Mouse (Mus musculus) heart, embryonic 16.5 days (tissue): ENCODE results near the gene Lamc2. TPM values are rescaled to one million over a fixed set of nuclear protein-coding genes. Genes with fewer than 3 reads are reported as not detected.

Experiments
- ATAC-seq: fragments of 200-750 bp; cut with Nextera tagmentation; replicated peaks from 2 replicates; pipeline ENCODE4 v1.8.0; 2017; ENCODE audit warnings: moderate number of reproducible peaks; ENCODE audit not compliant: insufficient read depth, low FRiP score; ENCODE audit errors: extremely low read depth
- H3K27ac ChIP-seq: fragments of 300-500 bp; sonication (generic); 2 replicates; pipeline ENCODE4 v1.5.1; 2014; ENCODE audit warnings: mild to moderate bottlenecking, low read length, control low read depth, moderate library complexity
- H3K27me3 ChIP-seq: fragments of 300-500 bp; sonication (generic); 2 replicates; pipeline ENCODE4 v1.6.1; 2014; ENCODE audit warnings: low read length, mixed read lengths; ENCODE audit not compliant: control insufficient read depth, insufficient read depth
- H3K36me3 ChIP-seq: fragments of 300-500 bp; sonication (generic); 2 replicates; pipeline ENCODE4 v1.6.1; 2014; ENCODE audit not compliant: control insufficient read depth, insufficient read depth
- H3K4me1 ChIP-seq: fragments of 300-500 bp; sonication (generic); 2 replicates; pipeline ENCODE4 v1.6.1; 2014; ENCODE audit warnings: low read length, mixed read lengths; ENCODE audit not compliant: control insufficient read depth, insufficient read depth
- H3K4me2 ChIP-seq: fragments of 300-500 bp; sonication (generic); 2 replicates; pipeline ENCODE4 v1.6.1; 2014; ENCODE audit warnings: low read depth, mild to moderate bottlenecking, control low read depth, low read length
- H3K4me3 ChIP-seq: fragments of 300-500 bp; sonication (generic); 2 replicates; pipeline ENCODE4 v1.5.1; 2014; ENCODE audit warnings: mild to moderate bottlenecking, control low read depth, low read length
- H3K9ac ChIP-seq: fragments of 300-500 bp; sonication (generic); 2 replicates; pipeline ENCODE4 v1.6.1; 2014; ENCODE audit warnings: low read length, control low read depth
- H3K9me3 ChIP-seq: fragments of 300-500 bp; sonication (generic); replicated peaks from 2 replicates; pipeline ENCODE4 v1.6.1; 2016; ENCODE audit warnings: low read length; ENCODE audit not compliant: control insufficient read depth
- WGBS: fragments of 180-500 bp; shearing (Covaris S2); extraction: QIAGEN DNeasy Blood & Tissue Kit; methylation state at CpG from one replicate; pipeline ENCODE4 v1.1.7; 2014; 5-methylcytosine and 5-hydroxymethylcytosine counted together
- polyA plus RNA-seq: library from polyadenylated mRNA; unstranded; fragments of >200 nt; fragmentation: Nextera tagmentation; extraction: Ambion mirVana; gene quantifications from 2 replicates; pipeline ENCODE4 v1.2.1, GENCODE M21; 2015

Lamc2 gene
- polyA plus RNA-seq, 1 experiment from 2014 or later = 8.8 TPM

DNA sequence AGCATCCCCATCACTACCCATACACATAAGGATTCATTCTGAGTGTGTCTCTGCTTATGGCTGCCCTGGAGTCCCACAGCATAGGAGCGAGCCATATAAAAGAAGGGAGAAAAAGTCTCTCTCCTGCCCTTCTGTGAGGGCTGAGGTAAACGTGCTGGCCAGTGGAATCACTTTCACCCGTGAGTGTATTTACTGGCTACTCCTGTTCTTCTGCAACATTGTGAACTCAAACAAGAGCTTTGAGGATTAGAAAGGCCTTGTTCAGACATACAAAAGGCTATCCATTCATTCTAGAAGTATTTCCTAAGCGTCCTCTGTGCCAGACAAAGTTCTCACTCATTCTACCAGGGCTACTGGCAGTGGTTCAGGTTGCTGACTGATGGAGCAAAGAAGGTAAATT lies 74.7 kb downstream of the Lamc2 start:
- Histone ChIP-seq H3K9me3 (no peaks in the 10 kb centered on the region), H3K4me2 (no peak overlapping the region), H3K4me3 (no peak overlapping the region), H3K36me3 (no peaks in the 10 kb centered on the region), H3K27ac (no peak overlapping the region), H3K9ac (no peak overlapping the region), H3K4me1 (peaks cover 3% of the 10 kb centered on the region; the same call in 1 of the 2 replicates), H3K27me3 (no peaks in the 10 kb centered on the region)
- 67% methylated on average over 4 of the region's 4 CpGs for whole genome bisulfite sequencing
- ATAC-seq = no peak

DNA sequence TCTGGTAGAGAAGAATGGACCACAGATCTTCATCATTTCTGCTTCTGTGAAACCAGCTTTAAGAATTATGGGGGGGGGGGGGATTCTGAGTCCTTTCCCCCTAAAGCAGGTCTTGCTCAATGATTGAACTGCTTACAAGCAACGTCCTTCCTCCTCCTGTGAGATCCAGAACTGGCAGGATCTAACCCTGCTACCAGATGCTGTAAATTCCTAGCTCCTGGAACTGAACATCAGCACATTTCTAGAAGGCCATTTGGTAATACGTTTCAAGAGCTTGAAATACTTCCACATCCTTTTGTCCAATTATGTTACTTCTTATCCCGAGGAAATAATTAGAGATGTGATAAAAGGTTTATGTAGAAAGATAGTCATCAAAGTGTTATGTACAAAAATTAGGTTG lies 76.4 kb downstream of the Lamc2 start:
- ATAC-seq = no peak

DNA sequence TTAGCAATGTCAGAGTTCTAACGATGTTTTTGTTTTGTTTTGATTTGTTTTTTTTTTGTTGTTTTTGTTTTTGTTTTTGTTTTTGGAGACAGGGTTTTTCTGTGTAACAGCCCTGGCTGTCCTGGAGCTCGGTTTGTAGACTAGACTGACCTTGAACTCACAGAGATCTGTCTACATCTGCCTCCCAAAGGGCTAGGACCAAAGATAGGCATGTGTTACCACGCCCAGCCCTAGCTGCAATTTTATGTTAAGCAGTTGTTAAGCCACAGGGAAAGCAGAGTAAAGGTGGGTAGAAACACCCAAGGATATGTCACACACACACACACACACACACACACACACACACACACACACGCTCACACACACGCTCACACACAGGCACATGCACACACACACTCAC lies 76.9 kb downstream of the Lamc2 start:
- ATAC-seq = no peak
- Histone ChIP-seq H3K27me3 (no peaks in the 10 kb centered on the region), H3K27ac (no peak overlapping the region), H3K9ac (no peak overlapping the region), H3K4me3 (no peak overlapping the region), H3K4me1 (peaks cover 9% of the 10 kb centered on the region), H3K9me3 (no peaks in the 10 kb centered on the region), H3K4me2 (no peak overlapping the region), H3K36me3 (no peaks in the 10 kb centered on the region)
- WGBS = 85% methylated on average over 5 of the region's 5 CpGs

More for the DNA sequence above, 76.4 kb downstream of the Lamc2 start:
- Histone ChIP-seq H3K27ac (no peak overlapping the region), H3K36me3 (no peaks in the 10 kb centered on the region), H3K9me3 (no peaks in the 10 kb centered on the region), H3K4me1 (peaks cover 9% of the 10 kb centered on the region), H3K4me2 (no peak overlapping the region), H3K9ac (no peak overlapping the region), H3K27me3 (no peaks in the 10 kb centered on the region), H3K4me3 (no peak overlapping the region)
- 42% methylated on average over 3 of the region's 3 CpGs for WGBS

DNA sequence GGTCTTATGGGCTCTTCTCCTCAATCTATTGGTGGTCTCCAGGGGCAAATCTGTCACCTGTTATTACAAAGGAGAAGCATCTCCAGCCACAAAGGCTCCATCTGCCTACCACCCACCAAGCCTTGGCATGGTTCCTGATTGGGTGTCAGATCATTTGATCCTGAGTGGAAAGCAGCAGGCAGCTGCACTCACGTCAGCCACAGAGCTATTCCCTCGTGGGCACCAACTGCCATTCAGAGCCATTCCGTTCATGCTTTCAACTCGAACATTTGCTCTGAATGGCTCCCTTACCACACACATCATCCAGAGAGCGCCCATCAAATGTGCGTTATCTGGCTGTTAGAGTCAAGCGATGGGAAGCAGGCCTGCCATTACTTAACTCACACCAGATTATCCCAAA lies 78.4 kb downstream of the Lamc2 start:
- H3K4me3 ChIP-seq = no peak overlapping the region
- ATAC-seq = no peak
- peaks cover 9% of the 10 kb centered on the region for H3K4me1 ChIP-seq
- no peaks in the 10 kb centered on the region for H3K27me3 ChIP-seq
- no peaks in the 10 kb centered on the region for H3K9me3 ChIP-seq
- H3K9ac ChIP-seq = no peak overlapping the region
- no peak overlapping the region for H3K4me2 ChIP-seq
- no peaks in the 10 kb centered on the region for H3K36me3 ChIP-seq
- no peak overlapping the region for H3K27ac ChIP-seq
- WGBS = 42% methylated on average over 7 of the region's 7 CpGs

DNA sequence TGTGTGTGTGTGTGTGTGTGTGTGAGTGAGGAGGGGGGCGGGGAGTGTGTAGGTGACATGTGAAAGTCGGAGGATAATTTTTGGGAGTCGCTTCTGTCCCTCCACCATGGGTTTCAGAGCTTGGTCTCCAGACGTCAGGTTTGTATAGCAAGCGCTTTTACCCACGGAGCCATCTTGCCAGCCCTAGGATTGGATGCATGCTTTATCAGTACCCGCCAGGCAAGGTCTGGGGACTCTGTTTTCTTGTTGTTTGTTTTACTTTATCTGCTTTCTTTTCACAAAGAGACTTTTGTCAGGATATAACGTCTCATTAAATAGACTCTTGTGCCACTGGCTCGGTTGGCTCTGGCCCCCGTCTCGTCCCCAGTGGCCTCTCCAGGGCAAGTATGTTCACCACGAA lies 81.4 kb downstream of the Lamc2 start:
- Histone ChIP-seq H3K27me3 (no peaks in the 10 kb centered on the region), H3K4me3 (no peak overlapping the region), H3K36me3 (no peaks in the 10 kb centered on the region), H3K9me3 (no peaks in the 10 kb centered on the region), H3K4me1 (peaks cover 15% of the 10 kb centered on the region), H3K27ac (no peak overlapping the region), H3K4me2 (no peak overlapping the region), H3K9ac (no peak overlapping the region)
- WGBS = 72% methylated on average over 12 of the region's 12 CpGs
- no peak for ATAC-seq

DNA sequence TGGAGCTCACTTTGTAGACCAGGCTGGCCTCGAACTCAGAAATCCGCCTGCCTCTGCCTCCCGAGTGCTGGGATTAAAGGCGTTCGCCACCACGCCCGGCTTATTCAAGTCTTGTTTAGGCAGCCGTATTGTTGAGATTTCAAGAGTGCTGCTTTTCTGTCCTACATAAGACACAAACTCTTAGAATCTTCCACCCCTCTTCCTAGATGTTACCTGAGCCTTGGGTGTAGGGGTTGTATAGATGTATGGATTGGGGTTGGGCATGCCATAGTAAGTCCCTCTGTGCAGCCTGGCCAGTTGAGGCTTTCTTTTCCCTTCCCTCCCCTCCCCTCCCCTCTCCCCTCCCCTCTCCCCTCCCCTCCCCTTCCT lies 83.1 kb downstream of the Lamc2 start:
- Histone ChIP-seq H3K36me3 (no peaks in the 10 kb centered on the region), H3K9me3 (no peaks in the 10 kb centered on the region), H3K4me1 (peaks cover 15% of the 10 kb centered on the region), H3K27me3 (no peaks in the 10 kb centered on the region), H3K27ac (no peak overlapping the region), H3K4me2 (no peak overlapping the region), H3K9ac (no peak overlapping the region), H3K4me3 (no peak overlapping the region)
- ATAC-seq = no peak
- WGBS = 95% methylated on average over 7 of the region's 8 CpGs

- no peaks in the 10 kb centered on the region for H3K36me3 ChIP-seq
- H3K4me2 ChIP-seq = no peak overlapping the region
- H3K27ac ChIP-seq = no peak overlapping the region
- no peak overlapping the region for H3K9ac ChIP-seq
- no peak overlapping the region for H3K4me3 ChIP-seq
- no peaks in the 10 kb centered on the region for H3K27me3 ChIP-seq
- peaks cover 12% of the 10 kb centered on the region for H3K4me1 ChIP-seq
- no peak for ATAC-seq
- WGBS = 92% methylated on average over 17 of the region's 17 CpGs
- no peaks in the 10 kb centered on the region for H3K9me3 ChIP-seq
Observed at GRCm38 (mm10) chr1:153102296-153103185, 83.7 kb downstream of the Lamc2 start.

DNA sequence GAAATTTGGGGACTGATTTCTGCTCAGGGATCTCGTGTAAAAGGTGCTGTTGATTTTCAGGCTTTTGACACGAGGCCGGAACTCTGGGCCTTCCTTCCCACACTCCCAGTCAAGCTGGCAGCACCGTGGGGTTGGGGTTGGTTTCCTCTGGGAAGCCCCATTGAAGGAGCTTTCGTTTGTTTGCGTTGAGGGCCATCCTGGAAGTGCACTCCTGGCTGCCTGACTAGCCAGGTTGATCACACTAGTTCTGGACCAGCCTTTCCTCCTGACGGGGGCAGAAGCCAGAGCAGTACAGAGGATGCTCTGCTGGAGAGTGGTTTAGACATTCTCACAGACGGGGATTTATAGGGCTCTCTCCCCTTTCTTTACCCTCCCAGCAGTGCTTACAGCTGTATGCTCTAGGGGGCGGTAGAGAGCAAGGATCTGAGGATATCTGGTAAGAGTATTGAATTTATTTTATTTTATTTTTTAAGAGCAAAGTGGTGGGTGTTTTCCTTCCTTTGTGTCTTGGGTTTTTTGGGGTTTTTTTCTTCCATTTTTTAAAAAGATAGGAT lies 84.8 kb downstream of the Lamc2 start:
- H3K27ac ChIP-seq = peak overlapping the region; percentile 59
- no peaks in the 10 kb centered on the region for H3K9me3 ChIP-seq
- no peaks in the 10 kb centered on the region for H3K36me3 ChIP-seq
- H3K27me3 ChIP-seq = no peaks in the 10 kb centered on the region
- H3K4me1 ChIP-seq = peaks cover 12% of the 10 kb centered on the region
- peak overlapping the region; percentile 8; the same call in 1 of the 2 replicates for H3K4me2 ChIP-seq
- no peak overlapping the region for H3K9ac ChIP-seq
- peak; percentile 60 for ATAC-seq
- H3K4me3 ChIP-seq = no peak overlapping the region
- 27% methylated on average over 9 of the region's 9 CpGs for WGBS

DNA sequence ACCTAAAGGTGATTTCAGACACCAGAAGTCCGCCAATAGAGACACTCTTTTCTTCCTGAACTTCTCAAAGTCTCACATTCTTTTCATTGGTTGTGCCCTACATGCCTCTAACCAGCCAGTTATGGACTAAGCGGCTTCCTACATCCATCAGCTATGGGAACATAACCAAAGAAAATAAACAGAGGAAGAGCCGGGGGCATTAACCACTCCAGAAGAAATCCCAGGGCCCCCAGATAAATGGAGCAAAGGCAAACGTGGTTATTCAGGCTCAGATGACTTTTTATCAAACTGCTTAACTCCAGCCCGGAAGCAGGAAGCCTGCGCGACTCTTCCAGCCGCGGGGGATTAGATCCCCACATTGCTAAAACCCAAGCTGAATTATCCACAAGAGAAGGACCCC lies 85.3 kb downstream of the Lamc2 start:
- Histone ChIP-seq H3K4me2 (no peak overlapping the region), H3K27me3 (no peaks in the 10 kb centered on the region), H3K4me1 (peaks cover 13% of the 10 kb centered on the region), H3K4me3 (no peak overlapping the region), H3K9me3 (no peaks in the 10 kb centered on the region), H3K27ac (peak overlapping the region; percentile 59), H3K36me3 (no peaks in the 10 kb centered on the region), H3K9ac (no peak overlapping the region)
- WGBS = 37% methylated on average over 9 of the region's 9 CpGs
- 0 out of 2 replicates have a peak, but pooled peaks have one; percentile 66 for ATAC-seq
